ENCODE assay signal across 8 mouse cellular contexts in the genomic region with DNA sequence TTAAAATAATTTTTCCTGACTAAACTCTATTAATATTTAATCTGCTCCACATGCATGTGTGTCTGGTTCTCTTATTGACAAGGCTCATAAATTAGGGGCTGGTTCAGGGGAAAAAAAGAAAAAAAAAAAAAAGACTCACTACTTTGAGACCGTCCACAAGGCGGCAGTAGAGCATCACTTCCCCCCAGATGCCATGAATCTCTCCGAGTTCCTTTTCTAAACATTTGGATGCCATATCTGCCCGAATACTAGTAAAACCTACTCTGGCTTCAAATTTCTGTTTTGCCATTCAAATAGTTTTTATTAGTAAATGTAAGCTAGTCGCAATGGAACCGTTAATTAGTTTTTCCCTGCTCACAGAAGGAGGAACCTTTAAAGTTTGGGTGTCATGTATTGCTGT.
A peak's percentile ranks its signal among the peaks of the same experiment; 100 is the strongest.
DNase-seq lines count a peak whose midpoint lies in the region; ATAC-seq lines count a peak whose summit lies in the region.

No protein-coding gene starts in this region.

- H3K27me3 ChIP-seq in kidney, embryonic 16.5 days (ENCODE audit: insufficient read depth, low read length): 0 out of 2 replicates have a peak, but pooled peaks cover 3% of the 10 kb centered on the region

- no peak for ATAC-seq in kidney, embryonic 16.5 days (ENCODE audit: low FRiP score, low TSS enrichment)
- peak; percentile 69 for ATAC-seq in granulocyte monocyte progenitor cell, adult 5-6 weeks (replicated peaks; ENCODE audit: poor library complexity, severe bottlenecking)
- ATAC-seq in megakaryocyte-erythroid progenitor cell, adult 5-6 weeks (replicated peaks; ENCODE audit: low FRiP score, low TSS enrichment, poor library complexity, severe bottlenecking): no peak

- WGBS in kidney, embryonic 16.5 days: 3% methylated on average over 6 of the region's 6 CpGs

- no peaks in the 10 kb centered on the region for H3K9me3 ChIP-seq in kidney, embryonic 16.5 days (ENCODE audit: low read length)

- no peak overlapping the region for H3K9ac ChIP-seq in kidney, embryonic 16.5 days (replicated peaks; ENCODE audit: low read length)

- no peak overlapping the region for H3K4me2 ChIP-seq in kidney, embryonic 16.5 days (replicated peaks; ENCODE audit: low read depth, low read length)

- no peaks in the 10 kb centered on the region for H3K36me3 ChIP-seq in kidney, embryonic 16.5 days (ENCODE audit: insufficient read depth, low read length)

- H3K4me3 ChIP-seq in kidney, embryonic 16.5 days (ENCODE audit: low read length): no peak overlapping the region

- peak; percentile 41 for DNase-seq in kidney, adult 9 months
- peak; percentile 40 for DNase-seq in MN1 (ENCODE audit: low spot score)
- DNase-seq in c-Kit-positive CD71-positive TER-119-positive erythroid progenitor cells, embryonic 14.5 days (ENCODE audit: low spot score): peak; percentile 9
- peak; percentile 34 to 69 for DNase-seq in left cerebral cortex, postnatal 10 days (ENCODE audit: extremely low spot score in 1 of 2, low spot score in 2 of 2)
- peak; percentile 37 for DNase-seq in retina, adult 2 months (ENCODE audit: low read depth, low spot score)

- no peaks in the 10 kb centered on the region for H3K4me1 ChIP-seq in kidney, embryonic 16.5 days (ENCODE audit: insufficient read depth, low read length)

- no peak overlapping the region for H3K27ac ChIP-seq in kidney, embryonic 16.5 days (ENCODE audit: low read length)

- intact Hi-C loops in left cerebral cortex, postnatal 10 days (cut with DNase I): loop anchor here (5.0 to 10.0 kb wide), 6 partner anchors 410 to 1077 kb away; a partner anchor contains a TSS
